Mouse (Mus musculus) liver, postnatal 0 days (tissue): Measurements from ENCODE around the gene Il1rapl2. TPM values are rescaled to one million over a fixed set of nuclear protein-coding genes. Genes with fewer than 3 reads are reported as not detected.

Experiments used
- ATAC-seq: fragments of 200-750 bp; cut with Nextera tagmentation; 2 replicates; pipeline ENCODE4 v1.8.0; 2017; ENCODE audit warnings: mild to moderate bottlenecking, moderate library complexity
- DNase-seq: peaks from one replicate; pipeline ENCODE4 v3.0.0-alpha.2; 2016
- H3K27ac ChIP-seq: fragments of 300-500 bp; sonication (generic); 2 replicates; pipeline ENCODE4 v1.5.1; 2014; ENCODE audit warnings: antibody characterized with exemption, moderate library complexity, mild to moderate bottlenecking, low read depth
- H3K27me3 ChIP-seq: fragments of 300-500 bp; sonication (generic); 2 replicates; pipeline ENCODE4 v1.6.1; 2014; ENCODE audit warnings: low read length, control low read depth, mixed read lengths; ENCODE audit not compliant: insufficient read depth
- H3K36me3 ChIP-seq: fragments of 300-500 bp; sonication (generic); replicated peaks from 2 replicates; pipeline ENCODE4 v1.6.1; 2014; ENCODE audit warnings: mild to moderate bottlenecking, control low read depth, low read length, moderate library complexity, mixed read lengths; ENCODE audit not compliant: insufficient read depth
- H3K4me1 ChIP-seq: fragments of 300-500 bp; sonication (generic); 2 replicates; pipeline ENCODE4 v1.6.1; 2014; ENCODE audit warnings: antibody characterized with exemption, mild to moderate bottlenecking, control low read depth; ENCODE audit not compliant: insufficient read depth
- H3K4me2 ChIP-seq: fragments of 300-500 bp; sonication (generic); 2 replicates; pipeline ENCODE4 v1.6.1; 2014; ENCODE audit warnings: low read depth, mild to moderate bottlenecking, low read length, moderate library complexity, mixed read lengths
- H3K4me3 ChIP-seq: fragments of 300-500 bp; sonication (generic); 2 replicates; pipeline ENCODE4 v1.5.1; 2014; ENCODE audit warnings: low read depth, low read length
- H3K9ac ChIP-seq: fragments of 300-500 bp; sonication (generic); replicated peaks from 2 replicates; pipeline ENCODE4 v1.6.1; 2014; ENCODE audit warnings: mild to moderate bottlenecking, moderate library complexity
- H3K9me3 ChIP-seq: fragments of 300-500 bp; sonication (generic); 2 replicates; pipeline ENCODE4 v1.6.1; 2016; ENCODE audit warnings: mild to moderate bottlenecking, control low read depth, low read length, mixed read lengths
- CTCF ChIP-seq: sonication (generic); IDR thresholded peaks from 2 replicates; pipeline ENCODE4 v1.5.1; 2016; ENCODE audit warnings: antibody characterized with exemption, low read depth
- EP300 ChIP-seq: IDR thresholded peaks from 2 replicates; pipeline ENCODE4 v1.6.1; 2016; ENCODE audit warnings: antibody characterized with exemption, low read depth, mild to moderate bottlenecking
- WGBS: fragments of 180-500 bp; shearing (Covaris S2); extraction: QIAGEN DNeasy Blood & Tissue Kit; methylation state at CpG from one replicate; pipeline ENCODE4 v1.1.7; 2014; ENCODE audit not compliant: insufficient replicate concordance; 5-methylcytosine and 5-hydroxymethylcytosine counted together
- polyA plus RNA-seq: library from polyadenylated mRNA; unstranded; fragments of >200 nt; fragmentation: Nextera tagmentation; extraction: Ambion mirVana; gene quantifications from 2 replicates; pipeline ENCODE4 v1.2.1, GENCODE M21; 2015

The Il1rapl2 gene
- polyA plus RNA-seq, 1 experiment from 2014 or later = not detected

- peak; percentile 93 for ATAC-seq
- WGBS = 53% methylated on average over 3 of the region's 3 CpGs
- Histone ChIP-seq H3K36me3 (no peaks in the 10 kb centered on the region), H3K27ac (no peak overlapping the region), H3K27me3 (no peaks in the 10 kb centered on the region), H3K4me3 (no peak overlapping the region), H3K4me2 (no peak overlapping the region), H3K9me3 (no peaks in the 10 kb centered on the region), H3K9ac (no peak overlapping the region), H3K4me1 (no peaks in the 10 kb centered on the region)
- no peak for TF ChIP-seq EP300
- no peak for TF ChIP-seq CTCF
- peak; percentile 12 for DNase-seq
Observed at GRCm38 (mm10) chrX:138437939-138438338, 867.5 kb downstream of the Il1rapl2 start.

GRCm38 (mm10) chrX:138449856-138450255 lies 879.4 kb downstream of the Il1rapl2 start:
- no peak for ATAC-seq

GRCm38 (mm10) chrX:138478488-138478887 lies 908.1 kb downstream of the Il1rapl2 start:
- Histone ChIP-seq H3K27me3 (no peaks in the 10 kb centered on the region), H3K27ac (no peak overlapping the region), H3K36me3 (no peaks in the 10 kb centered on the region), H3K4me1 (no peaks in the 10 kb centered on the region), H3K4me3 (no peak overlapping the region), H3K9me3 (no peaks in the 10 kb centered on the region), H3K9ac (no peak overlapping the region), H3K4me2 (no peak overlapping the region)
- no peak for DNase-seq
- TF ChIP-seq EP300 (no peak), CTCF (no peak)
- whole genome bisulfite sequencing = 64% methylated on average over 3 of the region's 3 CpGs
- no peak for ATAC-seq

More at GRCm38 (mm10) chrX:138449856-138450255, 879.4 kb downstream of the Il1rapl2 start:
- no peak overlapping the region for H3K27ac ChIP-seq
- H3K9me3 ChIP-seq = no peaks in the 10 kb centered on the region
- no peak overlapping the region for H3K9ac ChIP-seq
- TF ChIP-seq EP300 (no peak), CTCF (no peak)
- H3K36me3 ChIP-seq = no peaks in the 10 kb centered on the region
- 63% methylated on average over 2 of the region's 2 CpGs for WGBS
- no peaks in the 10 kb centered on the region for H3K27me3 ChIP-seq
- no peaks in the 10 kb centered on the region for H3K4me1 ChIP-seq
- H3K4me3 ChIP-seq = no peak overlapping the region
- H3K4me2 ChIP-seq = no peak overlapping the region
- DNase-seq = no peak

GRCm38 (mm10) chrX:138500510-138500909 lies 930.1 kb downstream of the Il1rapl2 start:
- ATAC-seq = no peak
- TF ChIP-seq EP300 (no peak), CTCF (no peak)

GRCm38 (mm10) chrX:138505049-138505448 lies 934.6 kb downstream of the Il1rapl2 start:
- no peak overlapping the region for H3K9ac ChIP-seq
- H3K27me3 ChIP-seq = no peaks in the 10 kb centered on the region
- ATAC-seq (no peak), DNase-seq (no peak)
- H3K36me3 ChIP-seq = no peaks in the 10 kb centered on the region
- no peak overlapping the region for H3K4me2 ChIP-seq
- H3K4me3 ChIP-seq = no peak overlapping the region
- no peaks in the 10 kb centered on the region for H3K9me3 ChIP-seq
- H3K27ac ChIP-seq = no peak overlapping the region
- H3K4me1 ChIP-seq = no peaks in the 10 kb centered on the region
- TF ChIP-seq EP300 = no peak
- TF ChIP-seq CTCF = no peak
- 62% methylated on average over 3 of the region's 3 CpGs for WGBS

More at GRCm38 (mm10) chrX:138500510-138500909, 930.1 kb downstream of the Il1rapl2 start:
- DNase-seq = no peak
- no peaks in the 10 kb centered on the region for H3K4me1 ChIP-seq
- 70% methylated on average over 1 of the region's 1 CpGs for WGBS
- H3K9ac ChIP-seq = no peak overlapping the region
- no peaks in the 10 kb centered on the region for H3K27me3 ChIP-seq
- no peaks in the 10 kb centered on the region for H3K9me3 ChIP-seq
- no peaks in the 10 kb centered on the region for H3K36me3 ChIP-seq
- no peak overlapping the region for H3K27ac ChIP-seq
- H3K4me3 ChIP-seq = no peak overlapping the region
- H3K4me2 ChIP-seq = no peak overlapping the region

- no peak for ATAC-seq
- no peaks in the 10 kb centered on the region for H3K27me3 ChIP-seq
- WGBS = 42% methylated on average over 3 of the region's 3 CpGs
- no peak for DNase-seq
- H3K27ac ChIP-seq = no peak overlapping the region
- TF ChIP-seq EP300 = no peak
- TF ChIP-seq CTCF = no peak
- H3K36me3 ChIP-seq = no peaks in the 10 kb centered on the region
- no peak overlapping the region for H3K4me3 ChIP-seq
- no peak overlapping the region for H3K4me2 ChIP-seq
- no peaks in the 10 kb centered on the region for H3K4me1 ChIP-seq
- no peaks in the 10 kb centered on the region for H3K9me3 ChIP-seq
- no peak overlapping the region for H3K9ac ChIP-seq
Observed at GRCm38 (mm10) chrX:138620106-138620505, 1049.7 kb downstream of the Il1rapl2 start.

- Histone ChIP-seq H3K4me1 (no peaks in the 10 kb centered on the region), H3K4me2 (no peak overlapping the region), H3K36me3 (no peaks in the 10 kb centered on the region), H3K4me3 (no peak overlapping the region), H3K9ac (no peak overlapping the region), H3K27me3 (no peaks in the 10 kb centered on the region), H3K9me3 (no peaks in the 10 kb centered on the region), H3K27ac (no peak overlapping the region)
- no peak for ATAC-seq
- DNase-seq = no peak
- TF ChIP-seq EP300 (no peak), CTCF (no peak)
Observed at GRCm38 (mm10) chrX:138625311-138625710, 1054.9 kb downstream of the Il1rapl2 start.
